Mouse (Mus musculus) embryonic facial prominence, embryonic 12.5 days (tissue): ENCODE measurements around the gene Ttbk1. TPM values are rescaled to one million over a fixed set of nuclear protein-coding genes. Genes with fewer than 3 reads are reported as not detected.

ENCODE experiments used
- ATAC-seq: fragments of 200-750 bp; cut with Nextera tagmentation; 2 replicates; pipeline ENCODE4 v1.8.0; 2017; ENCODE audit not compliant: insufficient number of reproducible peaks, insufficient read depth, low FRiP score, low TSS enrichment
- H3K27ac ChIP-seq: fragments of 300-500 bp; sonication (generic); 2 replicates; pipeline ENCODE4 v1.5.1; 2016; ENCODE audit warnings: mild to moderate bottlenecking
- H3K27me3 ChIP-seq: fragments of 300-500 bp; sonication (generic); 2 replicates; pipeline ENCODE4 v1.6.1; 2016; ENCODE audit warnings: mild to moderate bottlenecking, moderate library complexity
- H3K36me3 ChIP-seq: fragments of 300-500 bp; sonication (generic); 2 replicates; pipeline ENCODE4 v1.6.1; 2016; ENCODE audit warnings: mild to moderate bottlenecking
- H3K4me1 ChIP-seq: fragments of 300-500 bp; sonication (generic); 2 replicates; pipeline ENCODE4 v1.6.1; 2016
- H3K4me2 ChIP-seq: fragments of 300-500 bp; sonication (generic); replicated peaks from 2 replicates; pipeline ENCODE4 v1.6.1; 2016; ENCODE audit warnings: mild to moderate bottlenecking, moderate library complexity
- H3K4me3 ChIP-seq: fragments of 300-500 bp; sonication (generic); 2 replicates; pipeline ENCODE4 v1.5.1; 2016; ENCODE audit warnings: mild to moderate bottlenecking
- H3K9ac ChIP-seq: fragments of 300-500 bp; sonication (generic); 2 replicates; pipeline ENCODE4 v1.6.1; 2016; ENCODE audit warnings: mild to moderate bottlenecking, moderate library complexity
- H3K9me3 ChIP-seq: fragments of 300-500 bp; sonication (generic); 2 replicates; pipeline ENCODE4 v1.6.1; 2016; ENCODE audit warnings: mild to moderate bottlenecking, moderate library complexity
- WGBS: fragments of 180-500 bp; shearing (Covaris S2); methylation state at CpG from one replicate; pipeline ENCODE4 v1.1.7; 2016; 5-methylcytosine and 5-hydroxymethylcytosine counted together
- polyA plus RNA-seq: library from polyadenylated mRNA; unstranded; fragments of >200 nt; fragmentation: Nextera tagmentation; extraction: Ambion mirVana; gene quantifications from 2 replicates; pipeline ENCODE4 v1.2.1, GENCODE M21; 2016

Gene Ttbk1
- polyA plus RNA-seq, 1 experiment from 2014 or later = 0.88 TPM

GRCm38 (mm10) chr17:46476601-46477000 lies 10.9 kb downstream of the Ttbk1 start:
- H3K36me3 ChIP-seq = no peaks in the 10 kb centered on the region
- ATAC-seq = no peak
- no peaks in the 10 kb centered on the region for H3K9me3 ChIP-seq
- H3K4me2 ChIP-seq = no peak overlapping the region
- no peak overlapping the region for H3K27ac ChIP-seq
- 0 out of 2 replicates have a peak, but pooled peaks cover 3% of the 10 kb centered on the region for H3K27me3 ChIP-seq
- WGBS = 73% methylated on average over 8 of the region's 8 CpGs
- H3K9ac ChIP-seq = no peak overlapping the region
- H3K4me1 ChIP-seq = no peaks in the 10 kb centered on the region
- H3K4me3 ChIP-seq = no peak overlapping the region

DNA sequence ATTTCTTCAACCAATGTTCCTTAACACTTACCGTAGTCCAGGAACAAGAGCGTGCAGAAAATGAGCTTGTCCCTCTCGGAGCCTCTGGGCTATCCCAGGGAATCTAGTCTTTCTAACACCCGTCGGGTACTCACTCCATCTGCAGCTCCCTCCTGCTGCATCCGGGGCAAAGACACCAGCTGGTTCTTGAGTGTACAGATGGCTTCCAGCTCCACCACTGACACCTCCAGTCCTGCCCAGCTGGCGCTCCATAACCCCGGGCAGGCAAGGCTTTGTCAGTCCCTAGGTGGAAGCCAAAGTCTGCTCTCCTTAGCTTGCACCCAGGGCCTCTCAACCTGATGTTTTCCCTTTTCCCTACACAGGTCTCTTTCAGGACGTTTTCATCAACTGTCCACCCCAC lies 19.6 kb downstream of the Ttbk1 start:
- WGBS = 62% methylated on average over 9 of the region's 9 CpGs
- Histone ChIP-seq H3K4me1 (no peaks in the 10 kb centered on the region), H3K36me3 (no peaks in the 10 kb centered on the region), H3K9me3 (no peaks in the 10 kb centered on the region), H3K4me2 (no peak overlapping the region), H3K27me3 (peaks cover 9% of the 10 kb centered on the region), H3K4me3 (no peak overlapping the region), H3K9ac (no peak overlapping the region), H3K27ac (no peak overlapping the region)
- ATAC-seq = no peak

DNA sequence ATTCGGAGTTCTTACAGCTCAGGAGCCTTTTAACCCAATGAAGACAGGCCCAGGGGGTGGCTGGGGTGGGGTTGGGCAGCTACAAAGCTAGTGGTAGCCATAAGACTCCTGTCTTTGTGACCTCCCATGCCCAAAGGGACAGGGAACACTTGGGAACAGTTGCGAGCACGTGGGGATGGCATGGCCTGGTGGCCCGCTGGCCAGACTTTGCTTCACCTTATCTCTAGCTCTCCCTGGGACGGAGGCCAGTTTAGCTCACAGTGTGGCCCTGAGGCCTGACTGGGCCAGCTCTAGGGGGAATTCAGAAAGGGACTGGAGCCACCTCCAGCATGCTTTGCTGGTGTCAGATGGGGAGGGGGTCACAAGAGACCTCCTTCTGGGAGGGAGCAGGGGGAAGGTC lies 25.2 kb downstream of the Ttbk1 start:
- H3K4me1 ChIP-seq = peaks cover 13% of the 10 kb centered on the region
- peaks cover 52% of the 10 kb centered on the region for H3K27me3 ChIP-seq
- H3K9ac ChIP-seq = no peak overlapping the region
- H3K9me3 ChIP-seq = no peaks in the 10 kb centered on the region
- H3K4me2 ChIP-seq = no peak overlapping the region
- no peak overlapping the region for H3K4me3 ChIP-seq
- WGBS = 84% methylated on average over 5 of the region's 5 CpGs
- no peak overlapping the region for H3K27ac ChIP-seq
- ATAC-seq = no peak
- H3K36me3 ChIP-seq = no peaks in the 10 kb centered on the region

- Histone ChIP-seq H3K4me3 (peak overlapping the region; percentile 25; the same call in 1 of the 2 replicates), H3K9ac (0 out of 2 replicates have a peak overlapping the region, but pooled peaks have one; percentile 8), H3K4me2 (peak overlapping the region; percentile 49), H3K4me1 (peaks cover 13% of the 10 kb centered on the region), H3K36me3 (no peaks in the 10 kb centered on the region), H3K27ac (no peak overlapping the region), H3K27me3 (peaks cover 59% of the 10 kb centered on the region), H3K9me3 (no peaks in the 10 kb centered on the region)
- no peak for ATAC-seq
- 12% methylated on average over 8 of the region's 8 CpGs for WGBS
These were observed 26.1 kb downstream of the Ttbk1 start for GRCm38 (mm10) chr17:46461347-46461746.

GRCm38 (mm10) chr17:46460673-46461072 lies 26.8 kb downstream of the Ttbk1 start:
- ATAC-seq = peak; percentile 23; the same call in 1 of the 2 replicates
- peak overlapping the region; percentile 8; the same call in 1 of the 2 replicates for H3K9ac ChIP-seq
- no peaks in the 10 kb centered on the region for H3K36me3 ChIP-seq
- 1% methylated on average over 31 of the region's 32 CpGs for WGBS
- no peak overlapping the region for H3K27ac ChIP-seq
- peaks cover 60% of the 10 kb centered on the region for H3K27me3 ChIP-seq
- H3K4me3 ChIP-seq = peak overlapping the region; percentile 25
- H3K9me3 ChIP-seq = no peaks in the 10 kb centered on the region
- H3K4me2 ChIP-seq = peak overlapping the region; percentile 49
- peaks cover 13% of the 10 kb centered on the region for H3K4me1 ChIP-seq

GRCm38 (mm10) chr17:46458439-46458838 lies 29.0 kb downstream of the Ttbk1 start:
- H3K4me1 ChIP-seq = peaks cover 29% of the 10 kb centered on the region
- no peak overlapping the region for H3K9ac ChIP-seq
- H3K27me3 ChIP-seq = peaks cover 80% of the 10 kb centered on the region
- no peaks in the 10 kb centered on the region for H3K9me3 ChIP-seq
- 20% methylated on average over 3 of the region's 3 CpGs for WGBS
- no peak for ATAC-seq
- H3K4me3 ChIP-seq = no peak overlapping the region
- no peaks in the 10 kb centered on the region for H3K36me3 ChIP-seq
- H3K27ac ChIP-seq = no peak overlapping the region
- H3K4me2 ChIP-seq = no peak overlapping the region

DNA sequence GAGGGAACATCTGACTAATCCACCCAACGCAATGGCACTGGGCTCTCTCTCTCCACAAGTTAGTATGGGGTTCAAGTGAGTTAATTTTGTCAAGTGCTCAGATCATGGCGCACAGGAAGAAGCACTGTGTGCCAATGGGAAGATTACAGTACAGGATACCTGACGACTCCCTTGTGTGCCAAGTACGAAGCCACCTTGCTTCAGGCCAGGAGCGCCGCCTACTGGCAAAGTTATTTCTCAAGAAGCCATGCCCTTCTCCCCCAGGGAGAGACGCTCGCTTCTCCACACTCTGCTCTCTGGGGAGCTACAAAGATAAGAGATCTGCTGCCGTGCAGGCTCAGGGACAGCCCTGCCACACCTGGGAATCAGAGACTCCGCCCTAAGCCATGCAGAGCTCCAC lies 29.7 kb downstream of the Ttbk1 start:
- Histone ChIP-seq H3K27ac (no peak overlapping the region), H3K4me1 (peaks cover 29% of the 10 kb centered on the region), H3K9me3 (no peaks in the 10 kb centered on the region), H3K4me2 (no peak overlapping the region), H3K27me3 (peaks cover 85% of the 10 kb centered on the region), H3K9ac (no peak overlapping the region), H3K4me3 (no peak overlapping the region), H3K36me3 (no peaks in the 10 kb centered on the region)
- ATAC-seq = no peak
- 15% methylated on average over 10 of the region's 10 CpGs for WGBS

DNA sequence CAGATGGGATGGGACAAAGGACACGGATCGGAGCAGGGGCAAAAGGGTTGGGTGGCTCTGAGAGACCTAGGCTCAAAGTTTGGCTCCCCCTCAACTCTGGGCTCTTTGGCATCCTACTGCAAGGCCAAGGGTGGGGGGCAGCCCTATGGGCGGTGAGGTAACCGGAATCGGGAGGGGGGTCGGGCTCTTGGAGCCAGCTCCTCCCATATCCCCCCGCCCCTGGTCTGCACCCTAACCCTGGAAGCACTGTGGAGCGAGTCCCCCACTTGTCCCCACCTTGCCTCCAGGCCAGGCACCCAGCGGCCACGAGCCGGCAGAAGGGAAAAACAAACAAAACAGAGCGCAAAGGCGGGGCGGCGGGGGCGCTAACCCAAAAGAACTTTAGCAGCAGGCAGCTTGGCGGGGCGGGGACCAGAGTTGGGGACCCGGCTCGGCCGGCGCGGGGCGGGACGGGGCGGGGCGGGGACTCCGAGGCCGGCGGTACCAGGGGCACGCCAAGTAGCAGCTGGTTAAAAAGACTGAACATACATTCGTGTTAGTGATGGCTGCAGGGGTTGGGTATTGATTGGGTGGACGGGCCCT lies 32.3 kb downstream of the Ttbk1 start:
- no peak for ATAC-seq
- H3K4me1 ChIP-seq = peaks cover 16% of the 10 kb centered on the region

GRCm38 (mm10) chr17:46454539-46454938 lies 32.9 kb downstream of the Ttbk1 start:
- peak overlapping the region; percentile 43 for H3K9ac ChIP-seq
- 2% methylated on average over 9 of the region's 9 CpGs for WGBS
- ATAC-seq = no peak
- no peak overlapping the region for H3K27ac ChIP-seq
- no peaks in the 10 kb centered on the region for H3K36me3 ChIP-seq
- H3K4me1 ChIP-seq = peaks cover 15% of the 10 kb centered on the region
- H3K4me2 ChIP-seq = peak overlapping the region; percentile 89
- H3K4me3 ChIP-seq = peak overlapping the region; percentile 40
- H3K27me3 ChIP-seq = peaks cover 69% of the 10 kb centered on the region
- no peaks in the 10 kb centered on the region for H3K9me3 ChIP-seq

More for the DNA sequence above, 32.3 kb downstream of the Ttbk1 start:
- Histone ChIP-seq H3K9ac (peak overlapping the region; percentile 43), H3K9me3 (no peaks in the 10 kb centered on the region), H3K27me3 (peaks cover 75% of the 10 kb centered on the region), H3K4me2 (peak overlapping the region; percentile 89), H3K27ac (no peak overlapping the region), H3K36me3 (no peaks in the 10 kb centered on the region), H3K4me3 (peak overlapping the region; percentile 40)
- 2% methylated on average over 30 of the region's 33 CpGs for WGBS

DNA sequence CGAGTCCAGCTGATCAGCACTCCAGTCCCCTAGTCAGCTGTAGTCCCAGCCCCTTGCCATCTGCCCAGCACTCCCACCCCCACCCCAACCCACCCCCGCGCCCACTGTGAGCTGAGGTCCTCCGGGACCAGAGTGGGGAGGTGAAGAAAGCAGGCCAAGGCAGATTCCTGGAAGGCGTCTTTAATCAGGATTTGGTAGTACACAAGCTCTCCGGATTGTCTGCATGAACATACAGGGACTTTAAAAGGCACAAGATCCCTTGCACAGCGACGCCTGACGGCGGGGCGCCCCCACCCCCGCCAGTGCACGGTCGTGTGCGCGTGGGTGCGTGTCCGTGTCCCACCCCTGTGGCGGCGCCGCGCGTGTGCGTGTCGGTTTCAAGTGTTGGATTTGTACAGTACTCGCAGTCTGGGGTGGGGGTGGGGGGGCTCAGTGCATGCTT lies 33.5 kb downstream of the Ttbk1 start:
- Histone ChIP-seq H3K9ac (peak overlapping the region; percentile 12; the same call in 1 of the 2 replicates), H3K4me3 (peak overlapping the region; percentile 40), H3K36me3 (no peaks in the 10 kb centered on the region), H3K27me3 (peaks cover 64% of the 10 kb centered on the region), H3K27ac (no peak overlapping the region), H3K9me3 (no peaks in the 10 kb centered on the region), H3K4me2 (peak overlapping the region; percentile 89), H3K4me1 (peaks cover 15% of the 10 kb centered on the region)
- WGBS = 2% methylated on average over 26 of the region's 26 CpGs
- no peak for ATAC-seq

DNA sequence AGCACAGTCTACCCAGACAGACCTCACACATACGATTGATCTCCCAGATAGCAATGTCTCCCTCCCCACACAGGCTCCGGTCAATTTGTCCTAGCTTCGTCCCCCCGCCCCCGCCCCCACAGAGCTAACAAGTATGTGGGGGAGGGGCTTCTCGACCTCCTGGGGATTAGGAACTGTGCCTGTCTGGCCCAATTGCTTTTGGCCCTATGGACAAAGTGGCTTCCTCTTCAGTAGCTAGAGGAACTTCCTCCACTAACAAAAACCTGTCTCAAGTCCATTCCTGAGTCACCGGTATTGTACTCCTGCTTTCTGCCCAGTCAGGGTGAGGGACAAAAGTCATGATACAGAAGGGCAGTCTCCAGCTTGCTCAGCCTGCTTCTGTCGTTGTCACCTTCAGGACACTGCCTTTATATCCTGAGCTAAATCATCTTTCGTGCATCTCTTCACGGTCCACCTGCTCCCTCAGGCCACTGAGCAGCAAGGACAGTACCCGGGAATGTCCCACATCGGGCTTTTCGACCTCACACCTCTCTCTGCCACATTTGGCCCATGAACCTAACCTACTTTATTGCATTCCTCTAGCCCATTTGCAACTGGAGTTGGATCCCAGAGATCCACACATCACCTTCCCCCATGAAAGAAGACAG lies 34.0 kb downstream of the Ttbk1 start:
- Histone ChIP-seq H3K4me3 (no peak overlapping the region), H3K36me3 (no peaks in the 10 kb centered on the region), H3K9ac (no peak overlapping the region), H3K4me2 (peak overlapping the region; percentile 89), H3K4me1 (peaks cover 15% of the 10 kb centered on the region), H3K27ac (no peak overlapping the region), H3K27me3 (peaks cover 58% of the 10 kb centered on the region), H3K9me3 (no peaks in the 10 kb centered on the region)
- ATAC-seq = no peak
- 7% methylated on average over 13 of the region's 13 CpGs for WGBS

DNA sequence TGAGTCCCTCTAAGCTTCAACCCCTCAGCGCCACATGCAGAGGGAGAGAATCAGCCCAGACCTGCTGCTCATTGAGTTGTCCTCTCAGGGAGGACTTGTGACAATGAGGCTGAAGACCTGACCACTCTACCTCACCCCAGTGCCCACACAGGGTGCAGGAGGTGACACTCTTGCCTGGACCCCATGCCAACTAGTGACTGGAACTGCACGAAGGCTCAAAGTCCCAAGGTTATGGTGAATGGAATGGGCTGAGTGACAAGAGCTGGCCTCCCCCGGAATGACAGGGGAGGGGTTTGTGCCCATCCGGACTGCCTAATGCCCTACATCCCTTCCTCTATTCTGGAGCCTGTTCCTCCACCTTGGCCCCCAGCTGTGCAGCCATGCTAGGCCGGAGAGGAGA lies 34.8 kb downstream of the Ttbk1 start:
- no peaks in the 10 kb centered on the region for H3K9me3 ChIP-seq
- H3K4me1 ChIP-seq = peaks cover 15% of the 10 kb centered on the region
- H3K4me3 ChIP-seq = no peak overlapping the region
- ATAC-seq = no peak
- no peak overlapping the region for H3K4me2 ChIP-seq
- no peak overlapping the region for H3K27ac ChIP-seq
- H3K36me3 ChIP-seq = no peaks in the 10 kb centered on the region
- no peak overlapping the region for H3K9ac ChIP-seq
- 34% methylated on average over 5 of the region's 5 CpGs for WGBS
- peaks cover 51% of the 10 kb centered on the region for H3K27me3 ChIP-seq
